Mouse (Mus musculus) megakaryocyte progenitor cell, adult 5-6 weeks (primary cell): ENCODE data around the gene P3h1. TPM values are rescaled to one million over a fixed set of nuclear protein-coding genes. Genes with fewer than 3 reads are reported as not detected.

Experiments used
- ATAC-seq: replicated peaks from 2 replicates; pipeline ENCODE4 v1.8.0; 2016; ENCODE audit warnings: mild to moderate bottlenecking, moderate TSS enrichment, inconsistent platforms; ENCODE audit not compliant: poor library complexity
- total RNA-seq, 2 experiments: library from RNA; stranded (forward) in 1 of 2; stranded (reverse) in 1 of 2; fragments of 157-497, 149-512 nt in 1 of 2; fragments of 200-1000 nt in 1 of 2; gene quantifications; 2 replicates each; pipeline versions ENCODE4 v1.2.3 to v1.2.4; 2015 to 2017

P3h1 gene
- total RNA-seq (2015) (7.2 and 7.7 TPM in 2 replicates), total RNA-seq (2017) (9.6 and 10.6 TPM in 2 replicates)

DNA sequence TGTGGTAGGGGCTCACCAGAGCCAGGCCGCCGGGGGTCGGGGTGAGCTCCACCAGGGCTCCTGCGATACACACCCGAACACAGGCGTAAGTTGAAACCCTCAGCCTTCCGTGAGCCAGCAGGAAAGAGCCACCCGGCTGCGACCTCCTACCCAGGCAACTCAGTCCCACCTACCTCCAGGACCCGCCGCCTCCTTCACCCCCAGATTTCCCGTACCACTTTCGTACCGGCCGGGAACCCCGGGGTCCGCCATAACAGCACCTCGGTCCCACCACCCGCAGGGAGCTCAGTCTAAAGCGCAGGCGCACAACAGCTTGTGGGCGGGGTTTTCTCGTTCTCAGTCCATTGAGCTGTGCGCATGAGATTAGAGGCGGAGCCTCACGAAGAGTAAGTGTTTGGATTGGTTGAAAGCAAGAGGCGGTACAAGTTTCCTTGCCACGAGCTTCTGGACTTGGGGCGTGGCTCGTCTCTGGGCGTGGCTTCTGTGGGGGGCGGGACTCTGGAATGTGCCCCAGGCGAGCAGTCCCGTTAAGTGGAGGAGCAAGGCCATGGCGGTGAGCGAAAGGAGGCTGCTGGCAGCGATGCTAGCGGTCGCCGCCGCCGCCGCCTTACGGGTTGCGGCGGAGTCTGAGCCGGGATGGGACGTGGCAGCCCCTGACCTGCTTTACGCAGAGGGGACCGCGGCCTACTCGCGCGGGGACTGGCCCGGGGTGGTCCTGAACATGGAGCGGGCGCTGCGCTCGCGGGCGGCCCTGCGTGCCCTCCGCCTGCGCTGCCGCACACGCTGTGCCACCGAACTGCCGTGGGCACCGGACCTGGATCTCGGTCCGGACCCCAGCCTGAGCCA is at the start of gene P3h1, which contains the start of gene AU022252:
P3h1 (plus strand) TSS at position 506 of the 846 bp plus-strand sequence.
AU022252 (minus strand) TSS at position 303 of the 846 bp plus-strand sequence.
- ATAC-seq = peak; percentile 97

DNA sequence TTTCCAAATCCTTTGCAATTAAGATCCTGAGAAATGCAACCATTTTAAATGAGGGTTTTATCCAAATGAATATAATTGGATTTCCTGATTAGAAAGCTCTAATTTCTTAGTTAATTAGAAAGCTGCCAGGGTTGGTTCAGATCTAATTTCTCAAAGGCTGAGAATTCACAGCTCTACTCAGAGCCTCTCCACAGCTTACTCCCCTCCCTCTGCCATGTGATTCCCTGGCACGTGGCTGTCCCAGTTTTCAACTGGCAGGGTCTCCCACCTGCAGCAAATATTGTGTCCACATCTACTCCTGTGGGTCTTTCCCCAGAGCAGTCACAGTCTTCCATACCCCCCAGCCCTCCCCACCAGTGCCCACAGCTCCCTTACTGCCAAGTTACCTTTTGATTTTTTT is 49.2 kb upstream of the P3h1 start:
- ATAC-seq = no peak

DNA sequence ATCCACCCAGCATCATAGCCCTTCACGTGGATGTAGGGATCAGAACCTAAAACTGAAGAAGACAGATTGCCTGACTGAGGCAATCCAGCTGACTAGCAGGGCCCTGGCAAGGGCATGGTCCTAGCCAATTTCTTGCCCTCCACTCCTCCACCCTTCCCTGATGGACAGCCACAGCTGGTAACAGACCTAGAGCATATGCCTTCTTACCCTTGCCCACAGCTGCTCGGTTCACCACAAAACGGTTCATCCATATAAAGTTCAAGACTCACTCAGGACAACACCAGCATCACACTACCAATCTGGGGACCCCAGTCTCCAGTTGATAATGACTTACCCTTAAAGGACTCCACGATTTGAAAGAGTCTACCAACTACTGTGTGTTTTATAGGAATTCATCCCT is 46.9 kb upstream of the P3h1 start:
- ATAC-seq = no peak

DNA sequence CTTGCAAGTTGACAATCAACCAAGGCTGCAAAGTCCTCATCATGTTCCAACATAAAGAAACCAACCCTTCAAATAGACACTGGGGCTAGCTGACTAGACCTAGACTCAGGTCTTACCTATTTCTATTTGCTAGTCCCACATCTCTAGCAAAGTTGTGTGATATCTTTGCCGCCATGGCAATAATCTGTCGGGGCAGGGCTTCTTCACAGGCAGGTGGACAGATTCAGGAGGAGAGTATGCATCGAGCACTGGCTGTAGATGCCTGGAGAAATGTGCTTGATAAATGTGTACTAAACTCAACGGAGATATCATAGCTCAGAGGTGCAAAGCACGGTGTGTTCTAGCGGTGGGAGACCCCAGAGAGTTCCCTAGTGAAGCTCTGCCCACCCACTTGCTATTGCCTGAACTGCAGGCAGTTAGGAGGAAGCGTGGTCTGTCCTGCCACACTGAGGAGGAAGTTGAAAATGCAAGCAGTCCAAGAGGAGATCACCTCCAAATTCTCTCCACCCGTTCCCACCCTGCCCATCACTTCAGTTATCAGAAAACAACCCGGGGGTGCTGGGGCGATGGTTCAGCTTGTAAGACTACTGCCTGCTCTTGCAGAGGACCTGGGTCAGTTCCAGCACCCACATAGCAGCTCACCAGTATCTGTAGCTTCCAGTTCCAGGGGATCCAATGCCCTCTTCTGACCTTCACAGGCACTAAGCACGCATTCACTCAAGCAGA is 44.5 kb upstream of the P3h1 start:
- peak; percentile 53 for ATAC-seq

DNA sequence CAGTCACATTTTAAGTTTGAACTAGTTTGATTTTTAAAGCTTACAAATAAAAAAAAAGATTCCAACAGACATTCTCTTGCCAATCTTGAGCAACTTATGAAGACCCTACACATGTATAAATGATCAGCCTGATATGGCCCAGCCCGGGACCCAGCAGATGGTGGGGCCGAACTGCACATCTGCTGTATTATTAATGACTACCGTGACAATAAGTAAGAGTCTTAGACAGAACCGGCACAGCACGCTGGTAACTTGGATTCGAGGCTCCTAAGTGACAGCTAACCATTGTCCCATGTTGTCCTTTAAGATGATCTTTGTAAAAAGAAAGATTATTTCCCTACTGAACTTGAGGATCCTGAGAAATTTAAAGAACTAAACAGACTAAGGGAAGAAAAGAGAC is 43.3 kb upstream of the P3h1 start:
- no peak for ATAC-seq

DNA sequence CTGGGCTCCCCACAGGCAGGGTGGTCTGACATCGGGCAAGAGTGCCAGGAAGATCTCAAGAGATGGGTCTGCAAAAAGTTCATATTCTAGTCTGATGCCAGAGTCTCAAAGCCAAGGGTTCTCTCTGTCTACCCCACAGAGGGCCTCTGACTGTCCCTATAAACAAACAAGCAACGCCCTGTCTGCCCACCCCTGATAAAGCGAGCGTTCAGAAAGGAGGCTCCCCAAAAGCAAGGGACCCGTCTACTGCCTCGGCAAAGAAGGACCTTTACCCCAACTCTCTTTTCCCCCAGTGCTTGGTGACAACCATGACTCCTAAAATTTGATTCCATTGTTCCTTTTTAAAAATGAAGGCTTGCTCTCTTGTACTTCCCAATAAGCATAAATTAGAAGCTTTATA is 42.9 kb upstream of the P3h1 start, which contains the start of gene Ermap:
Ermap (minus strand) TSS at position 148 of the 400 bp plus-strand sequence.
- peak; percentile 71 for ATAC-seq

DNA sequence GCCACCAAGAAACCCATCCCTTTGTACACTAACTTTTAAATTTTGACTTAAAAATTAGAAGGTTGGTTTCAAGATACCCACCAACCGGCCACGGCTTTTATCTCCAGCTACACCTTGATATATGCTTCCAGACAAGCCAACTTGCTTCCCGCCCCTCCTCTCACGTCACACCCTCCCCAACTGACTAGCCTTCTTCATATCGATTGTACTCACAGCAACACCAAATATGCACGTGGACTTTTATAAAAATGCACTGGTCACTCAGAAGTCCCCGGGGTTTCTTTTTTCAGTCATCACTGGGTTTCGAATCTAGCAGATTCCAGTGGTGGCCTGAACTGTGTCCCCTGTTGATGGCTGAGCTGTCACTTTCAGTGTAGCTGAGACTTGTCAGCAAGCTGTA is 42.1 kb upstream of the P3h1 start:
- peak; percentile 54 for ATAC-seq

DNA sequence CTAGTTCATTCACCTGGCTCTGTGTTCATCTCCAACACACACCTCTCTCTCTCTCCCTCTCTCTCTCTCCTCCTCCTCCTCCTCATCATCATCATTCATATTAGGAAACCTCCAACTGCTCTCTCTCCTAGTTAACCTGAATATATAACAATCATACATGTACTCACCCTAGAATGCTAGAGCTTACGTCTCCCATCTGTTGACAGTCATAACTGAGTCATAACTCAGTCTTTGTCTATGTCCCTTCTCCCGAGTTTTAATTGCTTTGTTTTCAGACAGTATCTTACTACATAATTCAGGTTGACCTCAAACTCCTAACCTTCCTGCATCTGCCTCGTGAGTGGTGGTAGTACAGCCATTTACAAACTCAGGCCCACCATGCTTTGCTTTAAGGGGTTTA is 41.4 kb upstream of the P3h1 start:
- no peak for ATAC-seq

DNA sequence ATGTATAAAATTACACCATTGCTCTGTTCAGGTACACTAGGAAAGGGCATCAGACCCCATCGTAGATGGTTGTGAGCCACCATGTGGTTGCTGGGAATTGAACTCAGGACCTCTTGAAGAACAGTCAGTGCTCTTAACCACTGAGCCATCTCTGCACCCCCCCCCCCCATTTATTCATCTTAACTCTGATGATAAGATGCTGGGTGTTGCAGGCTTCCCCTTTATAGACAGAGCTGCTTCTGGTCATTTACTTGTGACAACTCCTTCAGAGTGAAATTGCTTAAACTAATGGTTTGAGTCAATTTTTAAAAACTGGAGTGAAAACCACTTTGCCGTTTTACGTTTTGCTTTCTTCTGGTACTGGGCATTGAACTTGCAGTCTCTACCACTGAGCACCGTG is 40.0 kb upstream of the P3h1 start:
- no peak for ATAC-seq

DNA sequence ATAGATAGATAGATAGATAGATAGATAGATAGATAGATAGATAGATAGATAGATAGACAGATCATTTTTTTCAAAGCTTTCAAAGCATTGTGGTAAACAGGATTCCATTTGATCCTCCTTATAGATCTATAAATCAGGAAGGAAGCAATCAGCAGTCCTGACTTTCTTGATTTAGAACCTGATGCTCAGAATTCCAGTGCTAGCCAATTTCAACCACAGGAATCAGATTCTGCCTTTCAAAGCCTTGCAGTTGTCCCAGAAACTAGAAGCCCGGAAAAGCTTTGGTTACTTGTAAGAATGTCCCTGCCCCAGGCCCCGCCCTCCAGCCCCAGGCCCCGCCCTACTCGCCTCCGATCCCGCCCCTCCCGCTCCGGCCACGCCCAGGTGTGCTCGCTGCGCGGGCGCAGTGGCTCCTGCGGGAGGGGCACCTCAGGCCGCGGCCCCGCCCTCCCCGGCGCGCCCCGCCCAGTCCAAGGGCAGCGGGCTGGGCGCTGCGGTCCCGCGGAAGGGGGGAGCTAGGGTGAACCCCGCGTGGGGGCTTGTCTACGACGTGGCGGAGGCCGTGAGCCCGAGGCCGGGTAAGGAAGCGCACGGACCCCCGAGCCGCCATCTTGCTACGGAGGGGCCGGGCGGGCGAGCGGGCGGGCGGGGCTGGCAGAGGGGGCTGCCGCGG is 37.7 kb upstream of the P3h1 start, which contains the start of gene Svbp:
Svbp (plus strand) TSS at position 398 of the 673 bp plus-strand sequence.
- peak; percentile 75 for ATAC-seq

DNA sequence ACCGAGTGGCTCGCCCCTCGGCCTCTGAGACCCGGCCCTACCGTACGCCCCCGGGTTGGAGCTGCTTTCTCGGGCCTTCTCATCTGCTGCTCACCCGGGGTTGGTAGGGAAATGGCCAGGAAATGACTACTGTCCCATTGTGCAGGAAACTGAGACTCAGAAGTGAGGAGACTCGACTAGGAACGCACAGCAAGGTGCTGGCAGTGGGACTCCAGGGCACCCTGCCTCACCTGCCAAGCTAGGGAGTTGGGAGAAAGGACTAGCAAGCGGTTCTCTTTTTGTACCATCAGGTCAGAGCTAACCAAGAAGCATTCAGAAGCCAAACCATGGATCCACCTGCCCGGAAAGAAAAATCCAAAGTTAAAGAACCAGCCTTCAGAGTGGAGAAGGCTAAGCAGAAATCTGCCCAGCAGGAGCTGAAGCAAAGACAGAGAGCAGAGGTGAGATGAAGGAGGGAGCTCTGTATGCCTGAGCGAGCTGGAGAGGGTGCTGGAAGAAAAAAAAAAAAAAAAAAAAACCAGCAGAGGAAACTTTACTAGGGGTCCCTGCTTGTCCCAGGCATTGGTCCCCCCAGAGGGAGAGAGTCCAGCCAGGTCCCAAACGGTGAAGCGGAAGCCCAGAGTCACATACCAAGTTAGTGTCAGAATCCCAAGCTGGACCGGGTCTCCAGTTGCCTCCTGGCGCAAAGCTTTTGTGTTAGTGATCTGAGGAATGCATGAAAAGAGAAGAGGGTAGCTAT is 37.0 kb upstream of the P3h1 start:
- peak; percentile 9; the same call in 1 of the 2 replicates for ATAC-seq

DNA sequence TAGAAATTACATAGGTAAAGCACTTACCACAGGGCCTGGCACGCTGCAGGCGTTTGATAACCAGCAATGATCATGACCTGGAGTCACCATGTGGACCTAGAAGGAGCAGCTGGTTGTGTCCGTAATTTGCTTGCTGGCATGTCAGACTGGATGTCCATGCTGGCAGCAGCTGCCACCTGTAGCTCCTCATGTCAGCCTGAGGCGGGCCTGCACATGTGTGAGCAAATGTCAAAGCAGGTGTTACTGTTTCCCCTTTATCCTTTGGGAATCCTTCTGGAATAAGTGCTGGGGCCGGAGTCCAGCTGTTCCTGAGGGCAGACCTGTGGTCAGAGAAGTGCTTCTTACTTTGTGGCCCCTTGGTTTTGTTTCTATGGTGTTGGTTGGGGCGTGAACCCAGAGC is 34.6 kb upstream of the P3h1 start:
- no peak for ATAC-seq

DNA sequence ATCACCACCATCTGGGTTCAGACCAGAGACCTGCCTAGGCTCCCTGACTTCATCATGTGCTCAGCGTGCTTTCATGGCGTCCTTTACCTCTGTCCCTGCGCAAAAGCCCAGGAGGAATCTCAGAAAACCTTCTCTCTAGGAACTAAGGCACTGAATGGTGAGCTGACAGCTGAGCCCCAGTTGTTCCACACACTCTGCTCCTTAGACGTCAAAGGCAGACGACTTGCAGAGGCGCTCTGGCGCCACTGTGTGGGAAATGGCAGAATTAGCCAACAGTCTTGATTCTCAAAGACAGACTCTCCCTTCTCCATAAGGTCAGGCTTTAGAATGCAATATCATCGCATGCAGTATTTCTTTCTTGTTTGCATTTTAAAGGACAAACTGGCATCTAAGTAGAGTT is 28.0 kb upstream of the P3h1 start:
- peak; percentile 94 for ATAC-seq

DNA sequence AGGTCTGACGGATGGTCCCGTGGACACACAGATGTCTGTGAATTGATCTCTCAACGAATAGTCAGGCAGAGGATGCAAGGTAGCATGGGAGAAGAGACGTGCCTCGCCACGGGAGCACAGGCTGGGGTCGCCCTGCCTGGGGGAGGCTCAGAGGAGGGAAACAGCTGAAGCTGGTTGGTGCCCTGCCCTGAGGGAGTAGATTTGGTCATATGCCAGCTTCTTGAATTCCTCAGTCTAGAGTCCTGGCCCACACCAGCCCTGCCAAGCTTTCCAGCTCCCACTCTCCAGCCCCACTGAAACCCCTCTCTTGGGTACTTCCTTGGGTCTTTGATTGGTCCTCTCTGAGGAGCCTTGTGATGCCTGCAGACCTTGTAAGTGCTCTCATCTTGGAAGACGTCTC is 16.0 kb upstream of the P3h1 start:
- ATAC-seq = no peak

DNA sequence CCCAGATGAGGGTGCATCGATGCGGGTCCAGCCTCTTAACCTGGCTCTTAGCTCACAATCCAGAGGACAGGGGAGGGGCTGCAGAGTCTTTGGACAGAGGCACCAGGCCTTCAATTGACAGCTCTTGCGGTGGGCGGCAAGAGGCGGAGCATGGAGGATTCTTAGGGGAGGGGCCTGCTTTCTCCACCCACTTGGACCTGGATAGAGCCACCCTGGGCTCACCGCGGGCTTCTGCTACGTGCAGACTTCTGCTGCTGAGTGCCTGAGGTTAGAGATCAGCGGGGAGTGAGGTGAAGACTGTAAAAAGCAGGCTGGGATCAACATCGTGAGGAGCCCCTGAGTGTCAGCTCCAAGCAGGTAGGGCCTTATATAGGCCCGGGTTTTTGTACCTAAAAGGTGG is 14.5 kb upstream of the P3h1 start, which contains the start of gene Tmem269:
Tmem269 (minus strand) TSS at position 49 of the 400 bp plus-strand sequence.
- peak; percentile 54 for ATAC-seq

DNA sequence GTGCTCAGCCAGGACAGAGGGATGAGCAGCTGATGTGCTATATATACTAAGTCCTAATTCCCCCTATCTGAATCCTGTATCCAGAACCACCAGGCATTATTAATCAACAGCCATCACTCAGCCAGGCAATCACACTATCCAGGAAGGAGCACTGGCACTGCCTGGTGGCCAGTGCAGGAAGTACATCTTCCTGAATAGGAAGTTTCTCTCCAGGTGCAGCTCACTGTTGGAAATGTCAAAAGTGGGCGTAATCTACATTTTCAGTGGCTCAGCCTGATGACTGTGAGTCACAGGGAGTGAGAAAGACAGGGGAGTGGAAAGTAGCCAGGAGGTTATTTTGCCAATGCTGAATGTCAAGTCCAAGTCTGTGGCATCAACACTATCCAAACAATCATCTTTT is 9.0 kb upstream of the P3h1 start:
- peak; percentile 90 for ATAC-seq

DNA sequence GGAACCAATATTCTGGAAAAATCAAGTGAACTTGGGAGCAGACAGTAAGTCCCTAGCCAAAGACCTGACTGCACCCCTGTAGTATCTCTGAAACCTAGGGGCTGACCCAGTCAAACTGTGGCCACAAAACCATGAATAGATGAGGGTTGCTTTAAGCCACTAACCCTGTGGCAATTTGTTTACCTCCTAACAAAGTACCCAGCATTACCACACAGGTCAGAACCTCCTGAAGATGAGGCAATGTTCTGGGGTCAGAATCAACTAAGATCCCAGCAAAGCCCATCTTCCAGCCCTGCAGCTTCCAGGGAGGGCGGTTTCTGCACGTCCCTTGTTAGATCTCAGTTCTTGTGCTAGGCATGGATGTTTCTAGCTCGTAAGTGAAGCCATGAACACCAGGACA is 8.2 kb upstream of the P3h1 start:
- ATAC-seq = no peak

DNA sequence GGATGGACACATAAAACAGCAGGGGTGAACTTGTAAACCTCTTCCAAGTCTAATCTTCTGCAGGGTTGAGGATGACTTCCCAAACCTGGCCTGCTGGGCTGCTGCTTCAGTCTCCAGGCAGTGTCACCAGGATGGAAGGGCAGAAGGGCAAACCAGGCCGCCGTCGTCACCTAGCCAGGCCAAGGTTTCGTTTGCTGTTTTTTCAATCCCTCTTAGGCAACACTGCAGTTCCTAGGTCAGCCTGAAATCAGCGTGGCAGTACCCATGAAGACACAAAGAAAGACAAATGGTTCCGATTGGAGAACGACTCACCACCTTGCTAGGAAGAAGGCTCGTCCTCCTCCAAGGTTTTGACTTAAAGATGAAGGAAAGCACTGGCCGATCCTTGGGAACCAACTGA is 7.0 kb upstream of the P3h1 start:
- no peak for ATAC-seq

DNA sequence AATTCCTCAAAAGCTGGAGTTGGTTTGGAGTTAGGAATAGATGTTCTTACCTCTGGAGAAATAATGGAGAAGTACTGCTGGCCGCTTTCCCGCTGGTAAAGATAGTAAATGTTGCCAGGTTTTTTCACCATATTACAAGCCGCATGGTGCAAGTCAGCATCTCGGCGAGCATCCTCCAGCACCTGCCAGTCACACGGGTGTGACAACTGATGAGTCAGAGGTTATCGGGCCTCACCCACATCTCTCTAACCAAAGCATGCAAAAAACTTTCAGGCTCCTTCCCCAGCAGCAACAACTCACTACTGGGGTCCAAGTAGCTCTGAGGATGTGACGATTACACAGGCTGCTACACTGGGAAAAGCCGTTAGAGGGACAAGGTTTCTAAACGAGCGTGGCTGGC is 6.0 kb upstream of the P3h1 start:
- ATAC-seq = no peak

DNA sequence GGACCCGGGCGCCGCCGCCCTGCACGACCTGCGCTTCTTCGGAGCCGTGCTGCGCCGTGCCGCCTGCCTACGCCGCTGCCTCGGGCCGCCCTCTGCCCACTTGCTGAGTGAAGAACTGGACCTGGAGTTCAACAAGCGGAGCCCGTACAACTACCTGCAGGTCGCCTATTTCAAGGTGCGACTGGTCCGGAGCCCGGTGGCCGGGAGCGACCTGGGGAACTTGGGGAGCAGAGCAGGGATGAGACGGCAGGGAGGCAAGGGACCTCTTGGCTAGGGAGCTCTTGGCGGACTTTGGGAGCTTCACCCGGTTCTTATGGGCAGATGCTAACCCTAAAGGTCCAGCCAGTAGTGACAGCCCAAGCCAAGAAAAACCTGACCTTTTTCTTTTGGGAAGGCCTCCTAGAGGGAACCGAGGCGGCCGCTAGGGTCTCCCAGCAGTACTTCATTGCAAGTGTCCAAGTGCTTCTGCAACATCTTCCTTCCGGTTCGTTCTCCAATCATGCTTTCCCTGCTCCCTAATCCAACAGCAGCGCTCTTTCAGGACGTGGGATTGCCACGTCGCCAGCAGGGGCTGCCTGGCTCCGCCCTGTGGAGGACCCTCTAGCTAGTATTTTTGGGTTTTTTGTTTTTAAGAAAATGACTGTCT is 664 bp downstream of the P3h1 start:
- ATAC-seq = peak; percentile 7
